Mouse (Mus musculus): ENCODE results near the gene Egln2.

GRCm38 (mm10) chr7:27170981-27171380 is 4.4 kb upstream of the Egln2 start:
- TF ChIP-seq POLR2A (IDR thresholded peaks at IDR 0.05; ENCODE audit: low read depth, low read length): no peak
- no peak for TF ChIP-seq CTCF (IDR thresholded peaks at IDR 0.05; ENCODE audit: borderline replicate concordance, insufficient read depth, low read length)

Measured in embryonic fibroblast, embryonic 13.5 days (primary cell).